Mouse (Mus musculus) myocyte (in vitro differentiated cells): ENCODE results near the gene Gm49322. TPM values are rescaled to one million over a fixed set of nuclear protein-coding genes. Genes with fewer than 3 reads are reported as not detected.

Experiments
- H3K27me3 ChIP-seq: one replicate; pipeline ENCODE4 v1.6.1; 2011; ENCODE audit not compliant: control insufficient read depth, insufficient read depth, insufficient read length
- H3K36me3 ChIP-seq: one replicate; pipeline ENCODE4 v1.6.1; 2011; ENCODE audit not compliant: control insufficient read depth, insufficient read depth
- H3K4me2 ChIP-seq: one replicate; pipeline ENCODE4 v1.6.1; 2011; ENCODE audit warnings: low read depth, control low read depth
- H3K4me3 ChIP-seq: one replicate; pipeline ENCODE4 v1.5.1; 2011; ENCODE audit warnings: mild to moderate bottlenecking, control low read depth, moderate library complexity
- H3K79me2 ChIP-seq: one replicate; pipeline ENCODE4 v1.6.1; 2011; ENCODE audit not compliant: control insufficient read depth, insufficient read depth
- H3ac ChIP-seq: one replicate; pipeline ENCODE4 v1.6.1; 2011; ENCODE audit not compliant: control insufficient read depth, insufficient read length
- CEBPB ChIP-seq: IDR thresholded peaks from 2 replicates; pipeline ENCODE4 v1.6.1; 2011; ENCODE audit warnings: mild to moderate bottlenecking, moderate library complexity; ENCODE audit not compliant: poor library complexity, insufficient read depth, severe bottlenecking
- E2F4 ChIP-seq: IDR thresholded peaks from one replicate; pipeline ENCODE4 v1.6.1; 2011; ENCODE audit warnings: mild to moderate bottlenecking, control low read depth, moderate library complexity; ENCODE audit not compliant: insufficient read depth
- MAX ChIP-seq: IDR thresholded peaks from one replicate; pipeline ENCODE4 v1.6.1; 2011; ENCODE audit warnings: low read depth, mild to moderate bottlenecking, control low read depth
- MYOD1 ChIP-seq, 3 experiments: IDR thresholded peaks; one replicate each; pipeline ENCODE4 v1.6.1; 2011; ENCODE audit warnings: control low read depth in 2 of 3, low read depth in 2 of 3, mild to moderate bottlenecking in 2 of 3, moderate library complexity in 1 of 3; ENCODE audit not compliant: insufficient read length in 2 of 3, control insufficient read depth in 1 of 3
- MYOG ChIP-seq, 3 experiments: IDR thresholded peaks; one replicate each; pipeline ENCODE4 v1.6.1; 2011; ENCODE audit warnings: control low read depth in 2 of 3, low read depth in 2 of 3, mild to moderate bottlenecking in 2 of 3; ENCODE audit not compliant: insufficient read length in 2 of 3, control insufficient read depth in 1 of 3, insufficient read depth in 1 of 3
- POLR2A ChIP-seq: IDR thresholded peaks from one replicate; pipeline ENCODE4 v1.6.1; 2011; ENCODE audit warnings: low read depth, mild to moderate bottlenecking, control low read depth, moderate library complexity; ENCODE audit not compliant: insufficient read length
- POLR2AphosphoS2 ChIP-seq: IDR thresholded peaks from one replicate; pipeline ENCODE4 v1.6.1; 2011; ENCODE audit warnings: low read depth, control low read depth; ENCODE audit not compliant: insufficient read length
- REST ChIP-seq: IDR thresholded peaks from one replicate; pipeline ENCODE4 v1.6.1; 2011; ENCODE audit warnings: mild to moderate bottlenecking, control low read depth, moderate library complexity; ENCODE audit not compliant: insufficient read depth, insufficient read length
- SRF ChIP-seq: IDR thresholded peaks from one replicate; pipeline ENCODE4 v1.6.1; 2011; ENCODE audit warnings: low read depth; ENCODE audit not compliant: control insufficient read depth, insufficient read length
- TCF12 ChIP-seq: IDR thresholded peaks from one replicate; pipeline ENCODE4 v1.6.1; 2011; ENCODE audit warnings: mild to moderate bottlenecking, control low read depth; ENCODE audit not compliant: poor library complexity, insufficient read depth, severe bottlenecking
- TCF3 ChIP-seq: IDR thresholded peaks from one replicate; pipeline ENCODE4 v1.6.1; 2011; ENCODE audit warnings: low read depth, control low read depth; ENCODE audit not compliant: insufficient read length
- USF1 ChIP-seq: IDR thresholded peaks from one replicate; pipeline ENCODE4 v1.6.1; 2011; ENCODE audit warnings: low read depth, mild to moderate bottlenecking, control low read depth, moderate library complexity
- polyA plus RNA-seq: library from polyadenylated mRNA; unstranded; fragments of >200 nt; fragmentation: generic; extraction: Trizol; gene quantifications from one replicate; pipeline ENCODE4 v1.2.1, GENCODE M21; 2012; ENCODE audit warnings: missing spikeins

Gene Gm49322
- polyA plus RNA-seq, 1 experiment, result 1.0 TPM

GRCm38 (mm10) chr10:80572477-80572876 lies 33.3 kb upstream of the Gm49322 start:
- Histone ChIP-seq H3K4me2 (no peak overlapping the region), H3K79me2 (peaks cover 62% of the 10 kb centered on the region), H3K36me3 (no peaks in the 10 kb centered on the region), H3K27me3 (no peaks in the 10 kb centered on the region), H3K4me3 (no peak overlapping the region), H3ac (no peak overlapping the region)
- no peak for TF ChIP-seq TCF12
- no peak for TF ChIP-seq USF1
- no peak for TF ChIP-seq SRF
- TF ChIP-seq TCF3, result no peak
- TF ChIP-seq E2F4, result no peak
- TF ChIP-seq POLR2A, result no peak
- TF ChIP-seq POLR2AphosphoS2, result no peak
- no peak for TF ChIP-seq CEBPB
- no peak for TF ChIP-seq REST
- no peak for TF ChIP-seq MAX
- TF ChIP-seq MYOD1 (IDR thresholded peaks at IDR 0.05; ENCODE audit: control insufficient read depth in 1 of 3, insufficient read length in 2 of 3, low read depth in 2 of 3), result no peak
- no peak for TF ChIP-seq MYOG (IDR thresholded peaks at IDR 0.05; ENCODE audit: control insufficient read depth in 1 of 3, insufficient read depth in 1 of 3, insufficient read length in 2 of 3, low read depth in 2 of 3)

GRCm38 (mm10) chr10:80573944-80574343 lies 31.9 kb upstream of the Gm49322 start:
- Histone ChIP-seq H3K27me3 (no peaks in the 10 kb centered on the region), H3K79me2 (peaks cover 62% of the 10 kb centered on the region), H3ac (no peak overlapping the region), H3K4me3 (no peak overlapping the region), H3K4me2 (no peak overlapping the region), H3K36me3 (no peaks in the 10 kb centered on the region)
- TF ChIP-seq USF1 (no peak), MAX (no peak), MYOG (IDR thresholded peaks at IDR 0.05; ENCODE audit: control insufficient read depth in 1 of 3, insufficient read depth in 1 of 3, insufficient read length in 2 of 3, low read depth in 2 of 3) (no peak), POLR2AphosphoS2 (no peak), TCF12 (no peak), MYOD1 (IDR thresholded peaks at IDR 0.05; ENCODE audit: control insufficient read depth in 1 of 3, insufficient read length in 2 of 3, low read depth in 2 of 3) (no peak), TCF3 (no peak), E2F4 (no peak), SRF (no peak), POLR2A (no peak), CEBPB (no peak), REST (no peak)

DNA sequence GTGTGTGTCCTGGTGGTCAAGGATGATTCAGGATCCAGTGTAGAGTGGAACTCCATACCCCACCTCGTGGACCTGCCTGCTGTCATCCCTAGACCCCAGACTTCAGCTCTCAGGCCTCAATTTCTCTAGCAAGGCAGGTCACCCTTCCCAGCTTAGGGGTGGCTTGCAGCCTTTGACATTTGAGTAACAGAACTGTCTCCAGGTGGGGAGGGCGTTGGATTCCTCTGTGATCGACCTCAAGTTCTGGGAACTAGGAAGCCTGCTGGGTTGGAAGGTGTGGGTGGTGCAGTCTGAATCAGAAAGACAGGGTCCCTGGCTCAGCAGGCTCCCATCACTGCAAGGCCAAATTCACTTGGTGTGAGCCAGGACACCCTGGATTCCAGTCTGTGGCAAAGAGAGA lies 30.9 kb upstream of the Gm49322 start:
- no peak overlapping the region for H3K4me3 ChIP-seq

GRCm38 (mm10) chr10:80575925-80576324 lies 29.9 kb upstream of the Gm49322 start:
- Histone ChIP-seq H3ac (peak overlapping the region; percentile 30), H3K79me2 (peaks cover 51% of the 10 kb centered on the region), H3K27me3 (no peaks in the 10 kb centered on the region), H3K4me3 (peak overlapping the region; percentile 66), H3K4me2 (peak overlapping the region; percentile 89), H3K36me3 (no peaks in the 10 kb centered on the region)
- TF ChIP-seq MAX, result no peak
- TF ChIP-seq REST, result no peak
- no peak for TF ChIP-seq MYOD1 (IDR thresholded peaks at IDR 0.05; ENCODE audit: control insufficient read depth in 1 of 3, insufficient read length in 2 of 3, low read depth in 2 of 3)
- TF ChIP-seq E2F4, result no peak
- TF ChIP-seq POLR2A, result no peak
- no peak for TF ChIP-seq SRF
- TF ChIP-seq TCF12, result no peak
- TF ChIP-seq POLR2AphosphoS2, result no peak
- no peak for TF ChIP-seq USF1
- no peak for TF ChIP-seq TCF3
- no peak for TF ChIP-seq CEBPB
- TF ChIP-seq MYOG (IDR thresholded peaks at IDR 0.05; ENCODE audit: control insufficient read depth in 1 of 3, insufficient read depth in 1 of 3, insufficient read length in 2 of 3, low read depth in 2 of 3), result no peak

More for the DNA sequence above, 30.9 kb upstream of the Gm49322 start:
- Histone ChIP-seq H3K36me3 (no peaks in the 10 kb centered on the region), H3K4me2 (no peak overlapping the region), H3K79me2 (peaks cover 57% of the 10 kb centered on the region), H3K27me3 (no peaks in the 10 kb centered on the region), H3ac (no peak overlapping the region)
- no peak for TF ChIP-seq POLR2A
- no peak for TF ChIP-seq CEBPB
- no peak for TF ChIP-seq MYOD1 (IDR thresholded peaks at IDR 0.05; ENCODE audit: control insufficient read depth in 1 of 3, insufficient read length in 2 of 3, low read depth in 2 of 3)
- TF ChIP-seq USF1, result no peak
- no peak for TF ChIP-seq SRF
- no peak for TF ChIP-seq TCF3
- TF ChIP-seq TCF12, result no peak
- TF ChIP-seq POLR2AphosphoS2, result no peak
- TF ChIP-seq MAX, result no peak
- TF ChIP-seq REST, result no peak
- no peak for TF ChIP-seq E2F4
- TF ChIP-seq MYOG (IDR thresholded peaks at IDR 0.05; ENCODE audit: control insufficient read depth in 1 of 3, insufficient read depth in 1 of 3, insufficient read length in 2 of 3, low read depth in 2 of 3), result no peak
